Mouse (Mus musculus) kidney, embryonic 14.5 days (tissue): Measurements from ENCODE around the gene Rab43. TPM values are rescaled to one million over a fixed set of nuclear protein-coding genes. Genes with fewer than 3 reads are reported as not detected.
"Not testable (repeated sequence)": the region's sequence is repeated elsewhere in the genome, so short reads cannot be mapped to it uniquely, and the experiment has no call there.

ENCODE experiments used
- ATAC-seq: fragments of 200-750 bp; cut with Nextera tagmentation; 2 replicates; pipeline ENCODE4 v1.8.0; 2017; ENCODE audit warnings: moderate number of reproducible peaks, mild to moderate bottlenecking, moderate TSS enrichment, moderate library complexity; ENCODE audit not compliant: low FRiP score, low TSS enrichment
- H3K27ac ChIP-seq: fragments of 300-500 bp; sonication (generic); 2 replicates; pipeline ENCODE4 v1.5.1; 2014; ENCODE audit warnings: low read depth, mild to moderate bottlenecking, low read length, moderate library complexity, mixed read lengths
- H3K27me3 ChIP-seq: fragments of 300-500 bp; sonication (generic); 2 replicates; pipeline ENCODE4 v1.6.1; 2014; ENCODE audit warnings: mild to moderate bottlenecking, low read length; ENCODE audit not compliant: control insufficient read depth, insufficient read depth
- H3K36me3 ChIP-seq: fragments of 300-500 bp; sonication (generic); 2 replicates; pipeline ENCODE4 v1.6.1; 2014; ENCODE audit warnings: low read length, mixed read lengths; ENCODE audit not compliant: control insufficient read depth, insufficient read depth
- H3K4me1 ChIP-seq: fragments of 300-500 bp; sonication (generic); 2 replicates; pipeline ENCODE4 v1.6.1; 2014; ENCODE audit warnings: low read length, mixed read lengths; ENCODE audit not compliant: control insufficient read depth, insufficient read depth
- H3K4me2 ChIP-seq: fragments of 300-500 bp; sonication (generic); replicated peaks from 2 replicates; pipeline ENCODE4 v1.6.1; 2014; ENCODE audit warnings: low read depth, mild to moderate bottlenecking, low read length
- H3K4me3 ChIP-seq: fragments of 300-500 bp; sonication (generic); 2 replicates; pipeline ENCODE4 v1.5.1; 2014; ENCODE audit warnings: mild to moderate bottlenecking, low read length
- H3K9ac ChIP-seq: fragments of 300-500 bp; sonication (generic); 2 replicates; pipeline ENCODE4 v1.6.1; 2014; ENCODE audit warnings: low read depth, mild to moderate bottlenecking, low read length, moderate library complexity
- H3K9me3 ChIP-seq: fragments of 300-500 bp; sonication (generic); 2 replicates; pipeline ENCODE4 v1.6.1; 2016; ENCODE audit warnings: low read length; ENCODE audit not compliant: control insufficient read depth
- WGBS: fragments of 180-500 bp; shearing (Covaris S2); extraction: QIAGEN DNeasy Blood & Tissue Kit; methylation state at CpG from one replicate; pipeline ENCODE4 v1.1.7; 2014; 5-methylcytosine and 5-hydroxymethylcytosine counted together
- polyA plus RNA-seq: library from polyadenylated mRNA; unstranded; fragments of >200 nt; fragmentation: Nextera tagmentation; extraction: Ambion mirVana; gene quantifications from 2 replicates; pipeline ENCODE4 v1.2.1, GENCODE M21; 2014

The Rab43 gene
- polyA plus RNA-seq, 1 experiment from 2014 or later, result 9.9 TPM

DNA sequence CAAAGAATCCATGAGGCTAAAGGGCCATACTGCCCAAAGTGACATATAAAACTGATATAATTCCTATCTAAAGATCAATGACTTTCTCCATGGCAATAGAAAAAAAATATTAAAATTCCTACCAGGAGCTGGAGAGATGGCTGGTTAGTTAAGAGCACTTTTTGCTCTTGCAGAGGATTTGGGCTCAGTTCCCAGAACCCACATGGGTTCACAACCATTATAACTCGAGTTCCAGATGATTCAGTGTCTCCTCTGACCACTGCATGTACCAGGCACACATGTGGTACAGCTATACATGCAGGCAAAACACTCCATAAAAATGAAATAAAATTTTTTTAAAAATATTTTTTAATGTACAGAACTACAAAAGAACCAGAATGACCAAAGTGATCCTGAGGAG is 37.5 kb downstream of the Rab43 start:
- Histone ChIP-seq H3K4me3 (no peak overlapping the region), H3K27me3 (no peaks in the 10 kb centered on the region), H3K9me3 (no peaks in the 10 kb centered on the region), H3K4me1 (no peaks in the 10 kb centered on the region), H3K4me2 (no peak overlapping the region), H3K9ac (no peak overlapping the region), H3K36me3 (no peaks in the 10 kb centered on the region), H3K27ac (no peak overlapping the region)
- no peak for ATAC-seq
- WGBS, result 50% methylated on average over 1 of the region's 1 CpGs

DNA sequence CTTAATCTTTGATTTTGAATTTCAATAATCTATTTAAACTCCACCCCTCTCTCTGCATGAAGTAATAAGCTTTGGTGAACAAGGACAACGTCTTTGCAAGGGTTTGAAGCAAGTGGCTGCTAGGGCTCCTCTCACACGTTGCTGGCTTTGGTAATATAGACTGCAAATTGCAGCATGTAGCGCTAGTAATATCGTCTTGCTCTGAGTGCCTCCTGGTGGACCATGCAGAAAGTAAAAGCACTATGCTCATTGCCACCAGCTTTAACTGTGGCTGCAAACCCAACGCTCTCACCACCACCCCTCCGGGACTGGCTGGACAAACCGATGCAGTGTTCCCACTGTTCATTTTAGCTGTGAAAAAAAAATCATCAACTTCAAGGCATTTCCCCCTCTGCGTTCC is 41.3 kb downstream of the Rab43 start:
- WGBS, result 55% methylated on average over 8 of the region's 8 CpGs

DNA sequence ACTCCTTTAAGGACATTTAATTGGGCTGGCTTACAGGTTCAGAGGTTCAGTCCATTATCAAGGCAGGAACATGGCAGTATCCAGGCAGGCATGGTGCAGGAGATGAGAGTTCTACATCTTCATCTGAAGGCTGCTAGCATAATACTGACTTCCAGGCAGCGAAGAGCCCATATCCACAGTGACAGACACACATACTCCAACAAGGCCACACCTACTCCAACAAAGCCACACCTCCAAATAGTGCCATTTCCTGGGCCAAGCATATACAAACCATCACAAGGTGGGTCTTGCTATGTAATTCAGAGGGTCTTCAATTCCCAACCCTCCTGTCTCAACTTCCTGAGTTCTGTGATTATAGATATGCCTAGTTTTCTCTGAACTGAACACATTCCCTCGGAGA is 47.7 kb downstream of the Rab43 start:
- H3K27ac ChIP-seq, ATAC-seq, H3K36me3 ChIP-seq, H3K4me2 ChIP-seq, H3K9me3 ChIP-seq, H3K9ac ChIP-seq, H3K4me3 ChIP-seq, H3K4me1 ChIP-seq, H3K27me3 ChIP-seq: not testable (repeated sequence)
- 90% methylated on average over 2 of the region's 2 CpGs for WGBS

More for the DNA sequence above, 41.3 kb downstream of the Rab43 start:
- Histone ChIP-seq H3K36me3 (no peaks in the 10 kb centered on the region), H3K4me2 (no peak overlapping the region), H3K9me3 (no peaks in the 10 kb centered on the region), H3K27ac (no peak overlapping the region), H3K27me3 (no peaks in the 10 kb centered on the region), H3K4me1 (no peaks in the 10 kb centered on the region), H3K9ac (no peak overlapping the region), H3K4me3 (no peak overlapping the region)
- ATAC-seq, result no peak

DNA sequence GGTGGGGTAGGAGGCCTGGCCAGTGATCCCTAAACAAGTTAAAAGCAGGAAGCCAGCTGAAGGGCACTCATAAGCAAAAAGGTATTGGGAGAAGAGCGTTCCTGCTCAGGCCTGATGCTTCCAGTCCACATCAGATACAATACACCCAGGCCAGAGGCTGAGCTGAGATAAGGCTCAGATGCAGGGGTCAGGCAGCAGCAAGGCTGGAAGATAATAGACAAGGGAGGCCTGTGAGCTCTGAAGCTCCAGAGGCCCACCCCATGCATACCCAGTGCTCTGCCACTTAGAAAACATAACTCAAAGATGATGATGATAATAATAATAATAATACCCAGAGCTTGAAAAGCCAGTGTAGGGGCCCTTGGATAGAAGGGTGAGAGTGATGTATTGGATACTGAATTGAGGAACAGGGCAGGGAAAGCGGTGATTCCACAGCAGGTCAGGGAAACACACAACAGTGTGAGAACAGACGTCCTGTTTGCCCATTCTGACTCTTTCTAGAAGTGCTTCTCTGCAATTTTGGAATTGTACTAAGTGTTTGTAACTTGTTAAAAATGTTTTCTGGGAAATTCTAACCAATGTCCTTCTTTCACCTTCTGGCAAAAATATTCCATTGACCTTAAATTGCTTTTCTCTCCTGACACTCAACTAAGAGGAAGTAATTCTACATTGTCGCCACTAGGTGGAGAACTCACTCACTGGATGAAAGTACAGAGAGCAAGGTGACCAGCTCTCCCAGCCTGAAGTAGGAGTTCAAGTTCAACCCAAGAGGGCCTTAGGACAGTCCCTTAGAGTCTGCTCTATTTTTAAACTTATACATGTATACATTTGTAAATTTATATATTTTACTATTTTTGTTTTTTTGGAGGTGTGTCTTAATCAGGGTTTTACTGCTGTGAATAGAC is 48.3 kb downstream of the Rab43 start:
- no peaks in the 10 kb centered on the region for H3K4me1 ChIP-seq
- no peak overlapping the region for H3K27ac ChIP-seq
- no peak for ATAC-seq
- 62% methylated on average over 4 of the region's 4 CpGs for WGBS
- H3K36me3 ChIP-seq, result no peaks in the 10 kb centered on the region
- H3K9me3 ChIP-seq, result no peaks in the 10 kb centered on the region
- H3K27me3 ChIP-seq, result no peaks in the 10 kb centered on the region
- no peak overlapping the region for H3K9ac ChIP-seq
- no peak overlapping the region for H3K4me2 ChIP-seq
- H3K4me3 ChIP-seq, result no peak overlapping the region

GRCm38 (mm10) chr6:87762161-87762560 is 49.8 kb downstream of the Rab43 start:
- no peak overlapping the region for H3K4me2 ChIP-seq

GRCm38 (mm10) chr6:87759850-87760249 is 52.1 kb downstream of the Rab43 start:
- Histone ChIP-seq H3K9me3 (no peaks in the 10 kb centered on the region), H3K36me3 (no peaks in the 10 kb centered on the region), H3K4me1 (no peaks in the 10 kb centered on the region), H3K27ac (no peak overlapping the region), H3K27me3 (no peaks in the 10 kb centered on the region), H3K4me3 (no peak overlapping the region), H3K9ac (no peak overlapping the region), H3K4me2 (no peak overlapping the region)
- ATAC-seq, result no peak
- WGBS, result 58% methylated on average over 3 of the region's 3 CpGs

More at GRCm38 (mm10) chr6:87762161-87762560, 49.8 kb downstream of the Rab43 start:
- Histone ChIP-seq H3K4me3 (no peak overlapping the region), H3K27ac (no peak overlapping the region), H3K9ac (no peak overlapping the region), H3K9me3 (no peaks in the 10 kb centered on the region), H3K27me3 (no peaks in the 10 kb centered on the region), H3K36me3 (no peaks in the 10 kb centered on the region), H3K4me1 (no peaks in the 10 kb centered on the region)
- WGBS, result 79% methylated on average over 5 of the region's 5 CpGs
- ATAC-seq, result no peak

- H3K27me3 ChIP-seq, result no peaks in the 10 kb centered on the region
- no peak for ATAC-seq
- H3K4me3 ChIP-seq, result no peak overlapping the region
- no peaks in the 10 kb centered on the region for H3K36me3 ChIP-seq
- no peak overlapping the region for H3K9ac ChIP-seq
- H3K27ac ChIP-seq, result no peak overlapping the region
- H3K4me1 ChIP-seq, result no peaks in the 10 kb centered on the region
- H3K4me2 ChIP-seq, result no peak overlapping the region
- no peaks in the 10 kb centered on the region for H3K9me3 ChIP-seq
- WGBS, result 62% methylated on average over 3 of the region's 3 CpGs
Measured at GRCm38 (mm10) chr6:87759404-87759803, 52.6 kb downstream of the Rab43 start.

DNA sequence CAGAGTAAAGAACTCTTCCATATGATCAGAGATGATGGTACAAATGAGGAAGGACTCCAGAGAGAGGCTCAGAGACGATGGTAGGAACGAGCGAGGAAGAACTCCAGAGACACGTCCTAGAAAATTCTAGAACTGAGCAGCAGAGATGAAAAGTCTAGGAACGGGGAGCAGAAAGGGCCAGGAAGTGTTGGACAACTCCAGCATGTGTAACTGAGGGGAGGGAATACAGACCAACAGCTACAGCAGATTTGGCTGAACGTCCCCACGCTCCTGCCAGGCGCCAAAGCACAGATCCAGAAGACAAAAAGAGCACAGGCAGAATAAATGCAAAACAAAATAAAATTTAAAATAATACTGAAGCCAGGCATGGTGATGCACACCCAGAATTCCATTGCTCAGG is 55.1 kb downstream of the Rab43 start:
- Histone ChIP-seq H3K4me3 (no peak overlapping the region), H3K27ac (no peak overlapping the region), H3K4me2 (no peak overlapping the region), H3K9me3 (no peaks in the 10 kb centered on the region), H3K36me3 (no peaks in the 10 kb centered on the region), H3K9ac (no peak overlapping the region), H3K27me3 (no peaks in the 10 kb centered on the region), H3K4me1 (no peaks in the 10 kb centered on the region)
- no peak for ATAC-seq
- 91% methylated on average over 8 of the region's 8 CpGs for WGBS

DNA sequence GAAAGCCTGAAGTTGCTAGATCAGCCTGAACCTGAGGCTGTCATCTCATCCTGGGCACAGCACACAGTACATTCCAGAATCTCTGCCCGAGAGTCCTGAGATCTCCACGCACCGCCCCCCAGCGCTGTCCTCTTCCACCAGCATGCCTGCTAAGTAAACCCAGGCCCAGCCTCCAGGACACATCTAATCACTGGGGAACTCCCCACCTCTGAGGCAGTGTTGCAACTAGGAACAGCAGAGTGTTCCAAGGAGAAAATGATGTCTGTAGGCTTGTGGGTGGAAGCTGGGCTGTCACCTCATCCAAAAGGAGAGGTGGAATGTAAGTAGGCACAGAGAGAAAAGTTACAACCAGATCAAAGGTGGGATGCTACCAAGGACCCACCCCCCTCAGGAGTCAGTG is 56.8 kb downstream of the Rab43 start:
- no peak for ATAC-seq
- Histone ChIP-seq H3K4me2 (no peak overlapping the region), H3K4me3 (no peak overlapping the region), H3K9me3 (no peaks in the 10 kb centered on the region), H3K27me3 (no peaks in the 10 kb centered on the region), H3K4me1 (no peaks in the 10 kb centered on the region), H3K9ac (no peak overlapping the region), H3K36me3 (no peaks in the 10 kb centered on the region), H3K27ac (no peak overlapping the region)
- WGBS, result 91% methylated on average over 4 of the region's 4 CpGs
